In the genomic region with DNA sequence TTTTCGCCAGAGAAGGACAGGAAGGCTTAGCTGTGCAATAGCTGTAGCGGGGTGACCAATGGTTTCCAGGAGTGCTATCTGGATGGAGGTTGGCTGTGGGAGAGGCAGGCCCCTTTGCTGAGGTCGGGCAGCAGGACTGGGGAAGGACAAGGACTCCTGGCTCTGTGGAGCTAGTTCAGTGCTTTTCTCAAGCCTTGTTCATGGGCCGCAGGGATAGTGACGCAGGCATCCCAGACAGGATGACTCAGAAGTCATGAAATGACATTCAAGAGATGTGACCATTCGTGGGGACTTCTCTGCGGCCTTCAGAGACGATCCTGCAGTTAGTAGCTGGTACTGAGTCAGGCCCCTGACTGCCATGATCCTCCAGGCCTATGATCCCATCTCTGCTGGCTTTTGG, we compare ENCODE assay signal across 12 mouse cellular contexts. TPM values are rescaled to one million over a fixed set of nuclear protein-coding genes. Genes with fewer than 3 reads are reported as not detected.
"Had no signal": no experiment of that assay in that cellular context is flagged by ENCODE, and none has a peak within 500 bp of the region (broad histone marks: within the 10 kb centered on the region; RNA-seq: fewer than 3 reads in every experiment).

No protein-coding gene starts in this region.

- H3K36me3 ChIP-seq: limb, embryonic 10.5 days; liver, embryonic 15.5 days; midbrain, embryonic 13.5 days had no signal

- H3K9ac ChIP-seq: liver, embryonic 15.5 days; midbrain, embryonic 13.5 days had no signal

- H3K27me3 ChIP-seq: liver, embryonic 15.5 days; midbrain, embryonic 13.5 days had no signal

- H3K27ac ChIP-seq: limb, embryonic 10.5 days; liver, embryonic 15.5 days; midbrain, embryonic 13.5 days had no signal

- DNase-seq: kidney, postnatal 14 days; lung, adult 2 months; right cerebral cortex, postnatal 4 days; spleen, adult 18-20 months; thymus, adult 18-20 months; thymus, postnatal 14 days had no signal

- H3K4me1 ChIP-seq: liver, embryonic 15.5 days had no signal

- H3K4me3 ChIP-seq: limb, embryonic 10.5 days; liver, embryonic 15.5 days; midbrain, embryonic 13.5 days had no signal

- ATAC-seq: lung, postnatal 0 days had no signal

- H3K9me3 ChIP-seq: limb, embryonic 10.5 days; liver, embryonic 15.5 days; midbrain, embryonic 13.5 days had no signal

- H3K4me2 ChIP-seq: liver, embryonic 11.5 days; liver, embryonic 15.5 days; midbrain, embryonic 13.5 days had no signal

RNA-seq across cellular contexts. Expression of a gene that starts 13.7 kb away (rescaled TPM):
- total RNA-seq: neutrophil, adult 5-6 weeks had no signal

RNA-seq across cellular contexts. Expression of a gene that starts 29.0 kb away (rescaled TPM):
- total RNA-seq: neutrophil, adult 5-6 weeks had no signal
